Mouse (Mus musculus) adrenal gland, adult (tissue): ENCODE data around the gene Gm20388.

ENCODE experiments used
- DNase-seq, 2 experiments: peaks; one replicate each; pipeline ENCODE4 v3.0.0; 2022 to 2023; ENCODE audit warnings: low spot score in 1 of 2; ENCODE audit not compliant: inconsistent age in 2 of 2

The Gm20388 gene

DNA sequence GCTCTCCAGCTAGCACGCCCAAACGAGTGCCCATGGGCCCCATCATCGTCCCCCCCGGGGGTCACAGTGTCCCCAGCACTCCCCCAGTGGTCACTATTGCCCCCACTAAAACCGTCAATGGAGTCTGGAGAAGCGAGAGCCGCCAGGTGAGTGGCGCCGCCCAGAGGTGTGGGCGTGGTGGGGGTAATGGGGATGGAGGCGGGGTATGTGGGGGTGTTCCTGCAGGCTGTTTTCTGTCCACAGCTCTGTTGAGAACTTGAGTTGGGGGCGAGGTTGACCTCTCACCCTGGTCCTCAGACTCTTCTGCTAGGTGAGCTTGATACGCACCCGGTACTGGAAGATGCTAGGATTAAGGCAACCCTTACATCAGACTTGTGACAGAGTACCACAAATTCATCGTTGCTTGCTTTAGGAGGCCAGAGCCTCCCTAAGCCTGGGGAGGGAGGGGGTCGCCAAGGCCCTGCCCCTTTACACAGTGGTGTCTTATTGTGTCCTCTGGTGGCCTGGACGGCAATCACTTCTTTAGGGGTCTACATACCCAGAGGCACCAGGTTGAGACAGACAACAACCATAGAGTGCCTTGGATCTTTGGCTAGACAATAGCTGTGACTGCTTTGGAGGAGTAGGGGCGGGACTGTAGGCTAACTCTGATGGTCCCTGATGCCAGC, 652.2 kb downstream of the Gm20388 start:
- DNase-seq: no peak

DNA sequence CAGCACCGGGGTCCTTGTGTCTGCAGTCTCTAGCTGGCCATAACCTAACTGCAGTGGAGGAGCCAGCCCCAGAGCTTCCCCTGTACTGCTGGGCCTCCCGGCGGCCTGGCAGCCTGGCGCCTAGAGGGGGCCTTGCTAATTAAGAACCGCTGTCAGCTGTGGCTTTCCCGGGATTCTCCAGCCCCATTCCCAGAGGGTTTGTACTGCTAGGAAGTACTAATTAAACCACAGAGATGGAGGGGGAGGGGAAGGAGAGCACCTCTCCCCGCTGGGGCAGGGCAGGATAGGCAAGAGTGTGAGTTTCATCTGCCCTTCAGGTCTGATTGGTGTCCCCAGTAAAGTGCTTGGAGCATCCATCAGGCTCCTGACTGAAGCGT, 652.7 kb downstream of the Gm20388 start:
- DNase-seq: peak in 1 of 2 experiments; percentile 52

DNA sequence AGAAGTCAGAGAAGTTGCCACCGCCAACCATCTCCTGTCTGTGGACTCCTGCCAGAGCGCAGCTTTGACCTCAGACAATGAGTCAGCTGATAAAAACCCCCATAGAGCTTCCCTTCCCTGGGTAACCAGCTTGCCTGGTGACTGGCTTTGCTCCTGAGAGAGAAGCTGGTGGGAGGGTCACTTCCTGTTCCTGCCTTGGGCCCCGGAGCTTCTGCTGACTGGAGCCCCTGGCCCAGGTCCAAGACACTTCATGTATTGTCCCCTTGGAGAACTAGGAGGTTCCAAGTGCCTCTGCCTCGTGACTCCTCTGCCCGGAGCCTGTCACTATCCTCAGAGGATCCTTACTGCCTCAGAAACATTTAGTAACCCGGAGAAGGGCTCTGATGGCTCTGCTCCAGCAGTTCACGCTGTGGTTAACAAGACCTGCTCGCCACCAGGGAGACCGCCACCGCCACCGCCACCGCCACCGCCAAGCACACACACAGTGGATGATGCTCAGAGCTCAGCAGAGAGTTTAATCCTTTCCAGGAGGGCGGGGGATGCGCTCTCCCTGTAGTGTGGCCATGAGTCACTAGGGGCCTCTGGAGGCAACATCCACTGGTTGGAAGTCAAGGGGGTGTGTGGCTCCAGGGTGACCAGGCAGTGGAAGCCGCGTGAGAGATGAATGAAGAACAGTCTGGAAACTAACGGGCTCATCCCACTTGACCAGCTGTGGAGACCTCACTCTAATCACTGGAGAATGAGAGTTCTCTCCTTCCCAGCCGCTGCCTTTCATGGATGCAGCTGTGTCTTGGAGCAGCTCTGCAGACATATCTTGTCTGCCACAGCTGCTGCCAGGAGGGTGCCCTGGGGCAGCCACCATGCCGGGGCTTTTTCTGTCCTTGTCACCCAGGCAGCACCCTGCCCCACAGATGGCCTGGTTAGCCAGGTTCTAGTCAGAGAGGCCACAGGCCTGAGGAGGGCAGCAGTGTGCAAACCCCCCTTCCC, 653.5 kb downstream of the Gm20388 start:
- DNase-seq: peak; percentile 94 to 96

DNA sequence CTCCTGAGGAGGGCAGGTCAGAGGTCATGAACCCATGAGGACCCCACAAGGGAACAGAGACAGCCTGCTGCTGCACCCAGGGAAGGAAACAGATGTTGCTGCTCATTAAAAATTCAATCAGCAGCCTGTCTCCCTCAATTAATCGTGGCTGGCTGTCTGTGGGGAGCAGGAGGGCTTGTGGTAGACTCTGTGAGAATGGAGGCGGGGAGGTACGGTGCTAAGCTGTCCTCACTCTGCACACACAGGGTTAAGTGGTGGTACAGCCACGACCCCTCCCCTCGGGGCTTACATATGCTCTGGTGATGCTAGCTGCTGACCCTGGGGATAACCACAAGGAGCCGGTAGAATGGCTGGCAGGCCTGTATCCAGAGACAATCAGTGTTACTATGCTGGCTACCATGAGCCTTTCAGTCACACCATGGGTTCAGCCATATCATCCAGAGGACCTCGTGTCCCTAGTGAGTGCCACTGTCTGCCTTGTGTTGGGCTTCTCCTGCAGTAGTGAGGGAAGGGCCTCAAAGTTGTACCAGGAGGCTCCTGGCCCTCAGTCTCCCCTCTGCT, 654.6 kb downstream of the Gm20388 start:
- no peak for DNase-seq

DNA sequence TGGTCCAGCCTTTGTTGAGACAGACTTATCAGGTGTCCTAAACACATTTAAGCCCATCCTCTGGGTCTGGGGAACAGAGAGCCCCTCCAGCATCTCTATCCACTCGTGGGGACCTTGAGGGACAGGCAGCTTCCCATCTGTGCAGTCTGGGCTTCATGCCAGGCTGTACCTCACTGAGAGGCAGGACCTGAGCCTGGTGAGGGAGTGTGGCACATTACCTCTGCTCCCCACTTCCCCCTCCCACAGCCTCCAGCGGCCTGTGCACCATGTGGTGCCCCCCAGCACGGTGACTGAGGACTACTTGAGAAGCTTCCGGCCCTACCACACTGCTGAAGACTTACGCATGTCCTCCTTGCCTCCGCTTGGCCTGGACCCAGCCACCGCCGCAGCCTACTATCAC, 656.0 kb downstream of the Gm20388 start:
- no peak for DNase-seq

DNA sequence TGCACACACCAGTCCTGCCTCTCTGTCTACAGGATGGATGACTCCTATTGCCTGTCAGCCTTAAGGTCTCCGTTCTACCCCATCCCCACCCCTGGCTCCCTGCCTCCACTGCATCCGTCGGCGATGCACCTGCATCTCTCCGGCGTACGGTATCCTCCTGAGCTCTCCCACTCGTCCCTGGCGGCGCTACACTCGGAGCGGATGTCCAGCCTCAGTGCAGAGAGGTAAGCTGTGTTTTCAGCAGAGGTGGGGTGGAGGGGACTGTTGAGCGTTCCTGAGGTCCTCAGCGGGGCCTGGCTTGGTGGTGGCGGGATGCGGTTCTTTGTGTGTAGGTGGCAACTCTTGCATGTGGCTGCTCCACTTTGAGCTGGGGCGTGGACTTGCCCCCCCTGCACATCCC, 657.1 kb downstream of the Gm20388 start:
- no peak for DNase-seq

DNA sequence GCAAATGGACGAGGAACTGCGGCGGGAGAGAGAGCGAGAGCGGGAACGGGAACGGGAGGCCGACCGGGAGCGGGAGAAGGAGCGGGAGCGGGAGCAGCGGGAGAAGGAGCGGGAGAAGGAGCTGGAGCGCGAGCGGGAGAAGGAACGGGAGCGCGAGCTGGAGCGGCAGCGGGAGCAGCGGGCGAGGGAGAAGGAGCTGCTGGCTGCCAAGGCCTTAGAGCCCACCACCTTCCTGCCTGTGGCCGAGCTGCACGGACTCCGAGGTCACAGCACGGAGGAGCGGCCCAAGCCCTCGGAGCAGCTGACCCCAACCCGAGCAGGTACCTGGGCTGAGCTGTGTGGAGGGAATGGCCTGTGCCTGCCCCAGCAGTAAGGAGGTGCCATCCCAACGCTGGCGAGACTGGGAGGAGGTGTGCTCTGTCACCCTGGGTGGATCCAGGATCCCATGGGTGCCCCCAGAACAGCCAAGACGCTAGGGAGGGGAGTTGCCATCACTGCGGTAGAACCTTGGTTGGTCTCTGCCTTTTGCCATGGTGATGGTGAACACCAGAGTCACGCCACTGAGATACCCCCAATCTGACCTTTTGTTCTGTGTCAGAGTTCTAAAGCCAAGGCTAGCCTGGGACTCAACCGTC, 657.6 kb downstream of the Gm20388 start:
- no peak for DNase-seq

DNA sequence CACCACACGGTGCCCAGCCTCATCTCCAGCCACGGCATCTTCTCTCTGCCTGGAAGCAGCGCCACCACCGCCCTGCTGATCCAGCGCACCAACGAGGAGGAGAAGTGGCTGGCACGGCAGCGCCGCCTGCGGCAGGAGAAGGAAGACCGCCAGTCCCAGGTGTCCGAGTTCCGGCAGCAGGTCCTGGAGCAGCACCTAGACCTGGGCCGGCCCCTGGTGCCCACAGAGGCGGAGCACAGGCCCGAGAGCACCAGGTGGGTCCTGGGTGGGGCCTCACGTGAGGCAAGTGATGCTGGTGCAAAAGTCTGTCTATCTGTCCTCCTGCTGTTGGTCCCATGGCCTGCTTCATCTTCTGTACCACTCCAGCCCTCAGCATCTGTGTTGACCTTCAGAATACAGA, 658.5 kb downstream of the Gm20388 start:
- no peak for DNase-seq

DNA sequence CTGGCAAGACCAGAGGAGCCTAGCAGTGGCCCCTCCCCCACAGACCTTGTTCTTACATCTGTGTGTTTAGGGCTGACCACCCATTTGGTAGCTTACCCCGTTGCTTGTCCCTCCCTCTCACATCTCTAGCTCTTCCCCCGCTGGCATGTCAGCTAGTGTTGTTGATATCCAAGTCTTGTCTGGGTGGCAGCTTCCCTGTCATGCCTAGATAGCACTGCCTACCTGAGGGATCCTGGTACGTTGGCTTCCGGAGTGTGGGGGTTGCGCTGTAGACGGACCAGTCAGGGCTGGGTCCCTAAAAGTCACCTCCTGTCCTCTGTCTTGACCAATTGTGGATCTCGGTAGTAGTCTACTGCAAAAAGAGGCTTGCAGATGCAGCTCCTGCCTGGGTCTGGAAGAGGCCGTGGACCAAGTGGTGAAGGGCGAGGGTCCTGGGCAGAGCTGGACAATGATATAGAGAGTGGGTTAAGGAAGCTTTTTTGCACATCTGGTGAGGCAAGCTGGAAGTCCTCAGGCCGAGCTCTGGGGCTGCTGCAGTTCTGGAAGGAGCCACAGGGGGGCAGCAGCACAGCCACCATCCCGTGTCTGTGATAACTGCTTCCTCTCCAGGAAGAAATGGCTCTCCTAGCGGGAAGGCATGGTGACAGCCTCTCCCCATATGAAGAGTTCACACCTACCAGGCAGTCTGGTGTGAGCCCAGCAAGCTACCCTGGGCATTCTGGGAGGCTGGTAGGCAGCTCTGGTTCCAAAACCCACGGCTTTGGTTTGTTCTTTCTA, 659.5 kb downstream of the Gm20388 start:
- DNase-seq: peak; percentile 73 to 90

DNA sequence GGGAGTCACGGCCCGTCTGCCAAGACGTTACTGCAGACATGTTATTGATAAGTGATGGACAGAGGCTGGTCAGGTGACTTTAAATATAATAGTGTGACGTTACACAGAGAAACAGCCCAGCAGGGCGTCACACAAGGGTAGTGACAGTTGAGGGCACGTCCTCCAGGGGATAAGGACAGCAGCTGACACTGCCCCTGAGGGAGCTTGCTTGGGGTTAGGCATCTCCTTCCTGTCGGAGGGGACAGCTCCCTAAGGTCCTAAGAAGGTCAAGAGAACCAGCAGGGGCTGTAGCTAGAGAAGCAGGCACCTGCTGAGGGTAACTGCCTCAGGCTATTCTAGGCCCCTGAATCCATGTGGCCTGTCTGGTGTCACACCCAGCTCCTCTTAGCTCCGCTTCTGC, 660.9 kb downstream of the Gm20388 start:
- DNase-seq: no peak

DNA sequence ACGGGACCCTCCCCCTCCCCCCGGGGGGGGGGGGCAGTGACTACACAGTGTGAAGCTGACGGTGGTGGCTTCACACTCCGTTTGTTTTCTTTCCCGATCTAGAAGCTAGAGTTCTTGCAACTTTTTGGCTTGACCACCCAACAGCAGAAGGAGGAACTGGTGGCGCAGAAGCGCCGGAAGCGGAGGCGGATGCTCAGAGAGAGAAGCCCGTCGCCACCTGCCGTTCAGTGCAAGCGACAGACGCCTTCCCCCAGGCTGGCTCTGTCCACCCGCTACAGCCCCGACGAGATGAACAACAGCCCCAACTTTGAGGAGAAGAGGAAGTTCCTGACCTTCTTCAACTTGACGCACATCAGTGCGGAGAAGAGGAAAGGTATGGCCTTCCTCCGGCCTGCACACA, 661.9 kb downstream of the Gm20388 start:
- no peak for DNase-seq

DNA sequence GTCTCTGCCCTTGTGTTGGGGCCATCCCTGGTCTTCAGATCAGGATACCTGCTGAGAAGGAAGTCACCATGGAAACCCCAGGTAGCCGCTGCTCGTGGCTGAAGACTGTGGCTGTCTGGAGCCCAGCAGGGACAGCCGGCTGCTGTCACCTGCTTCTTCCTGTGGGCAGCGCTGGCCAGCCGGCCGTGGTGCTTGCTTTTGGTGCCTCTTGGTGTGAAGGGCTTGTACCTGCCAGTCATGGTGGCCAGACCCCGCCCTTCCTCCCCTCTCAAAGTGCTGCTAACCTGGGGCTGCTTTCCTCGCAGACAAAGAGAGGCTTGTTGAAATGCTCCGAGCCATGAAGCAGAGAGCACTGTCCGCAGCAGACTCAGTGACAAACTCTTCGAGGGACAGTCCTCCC, 663.2 kb downstream of the Gm20388 start:
- DNase-seq: no peak

DNA sequence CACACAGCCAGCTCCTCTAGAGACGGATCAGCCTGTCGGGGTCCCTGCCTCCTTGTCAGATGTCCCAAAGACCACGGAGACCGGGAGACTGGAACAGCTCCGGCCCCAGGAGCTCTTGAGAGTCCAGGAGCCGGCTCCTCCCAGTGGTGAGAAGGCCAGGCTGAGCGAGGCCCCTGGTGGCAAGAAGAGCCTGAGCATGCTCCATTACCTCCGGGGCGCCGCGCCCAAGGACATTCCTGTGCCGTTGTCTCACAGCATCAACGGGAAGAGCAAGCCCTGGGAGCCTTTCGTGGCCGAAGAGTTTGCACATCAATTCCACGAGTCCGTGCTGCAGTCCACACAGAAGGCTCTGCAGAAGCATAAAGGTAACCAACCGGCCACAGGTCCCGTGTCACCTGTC, 664.3 kb downstream of the Gm20388 start:
- DNase-seq: peak in 1 of 2 experiments; percentile 70

DNA sequence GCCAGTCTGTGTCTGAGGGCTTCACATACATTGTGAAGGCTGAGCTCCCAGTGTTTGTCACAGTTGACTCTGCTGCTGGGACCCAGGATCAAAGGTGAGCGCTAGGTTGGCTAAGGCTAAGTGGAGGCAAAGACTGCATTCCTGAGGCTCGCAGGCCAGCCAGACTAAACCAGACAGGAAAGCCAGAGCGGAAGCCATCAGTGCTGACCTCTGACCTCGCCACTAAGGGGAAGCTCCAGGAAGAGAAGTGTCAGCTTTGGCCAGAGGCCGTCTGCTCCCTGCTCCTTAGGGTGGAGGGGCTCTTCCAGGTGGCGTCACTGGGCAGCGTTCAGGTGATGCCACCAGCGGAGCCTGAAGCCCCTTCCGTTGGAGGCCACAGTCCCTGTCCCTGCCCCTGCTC, 665.2 kb downstream of the Gm20388 start:
- DNase-seq: no peak

DNA sequence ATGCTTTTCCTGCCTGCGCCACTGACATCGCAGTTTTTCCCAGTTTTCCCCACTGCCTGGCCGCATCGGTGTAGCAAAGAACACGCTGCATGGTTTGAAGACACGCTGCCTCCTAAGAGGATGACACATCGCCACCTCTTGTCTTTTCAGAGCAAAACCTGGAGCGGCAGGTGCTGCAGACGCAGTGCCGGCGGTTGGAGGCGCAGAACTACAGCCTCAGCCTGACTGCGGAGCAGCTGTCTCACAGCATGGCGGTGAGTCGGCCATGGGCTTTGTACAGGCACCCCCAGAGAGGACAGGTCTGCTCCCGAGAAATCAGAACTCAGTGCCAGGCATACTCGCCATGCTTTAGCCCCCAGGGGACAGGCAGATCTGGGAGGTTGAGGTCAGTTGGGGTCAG, 667.2 kb downstream of the Gm20388 start:
- DNase-seq: no peak

DNA sequence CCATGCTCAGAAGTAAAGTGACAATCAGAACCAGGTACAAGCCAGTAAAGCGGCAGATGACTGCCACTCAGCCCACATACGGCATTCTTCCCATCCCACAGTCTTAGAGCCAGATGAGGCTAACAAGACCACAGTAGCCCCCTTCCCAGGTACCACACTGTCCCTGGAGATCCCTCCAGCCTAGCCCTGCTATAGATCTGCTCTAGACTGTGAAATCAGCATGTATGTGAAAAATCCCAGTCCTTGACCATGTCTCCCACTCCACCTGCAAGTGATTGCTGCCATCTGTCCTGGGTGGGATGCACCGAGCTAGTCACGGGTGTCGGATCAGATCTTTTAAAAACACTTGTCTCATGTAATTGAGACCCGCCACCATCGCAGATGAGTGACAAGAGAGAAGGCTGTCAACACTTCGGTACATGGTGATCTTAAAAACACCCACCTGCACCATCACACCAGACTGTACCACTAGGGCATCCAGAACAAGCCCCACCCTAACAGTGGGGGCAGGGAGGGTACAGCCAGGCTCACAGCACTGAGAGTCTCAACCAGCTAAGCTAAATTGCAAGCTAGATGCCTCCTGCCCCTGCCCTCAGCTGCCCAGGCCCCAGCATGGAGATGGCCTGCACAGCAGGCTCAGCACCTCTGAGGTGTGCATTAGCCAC, 669.8 kb downstream of the Gm20388 start:
- DNase-seq: no peak

DNA sequence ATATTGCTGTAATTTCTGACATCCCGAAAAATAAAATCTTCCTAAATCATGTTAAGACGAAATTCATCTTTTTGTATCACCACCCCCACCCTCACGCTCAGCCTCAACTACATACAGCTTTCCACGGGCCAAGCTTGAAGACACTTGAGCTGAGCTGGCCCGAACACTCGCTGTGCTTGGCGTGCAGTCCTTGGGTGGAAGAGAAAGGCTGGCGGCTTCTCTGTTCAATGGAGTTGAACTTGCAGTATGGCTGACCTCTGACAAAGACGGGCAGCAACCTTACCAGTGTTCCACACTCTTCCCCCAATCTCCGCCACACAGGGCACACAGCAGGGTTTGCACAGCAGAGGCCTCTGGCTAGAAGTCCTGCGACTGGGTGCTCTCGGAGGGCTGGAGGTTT, 670.7 kb downstream of the Gm20388 start:
- DNase-seq: no peak

DNA sequence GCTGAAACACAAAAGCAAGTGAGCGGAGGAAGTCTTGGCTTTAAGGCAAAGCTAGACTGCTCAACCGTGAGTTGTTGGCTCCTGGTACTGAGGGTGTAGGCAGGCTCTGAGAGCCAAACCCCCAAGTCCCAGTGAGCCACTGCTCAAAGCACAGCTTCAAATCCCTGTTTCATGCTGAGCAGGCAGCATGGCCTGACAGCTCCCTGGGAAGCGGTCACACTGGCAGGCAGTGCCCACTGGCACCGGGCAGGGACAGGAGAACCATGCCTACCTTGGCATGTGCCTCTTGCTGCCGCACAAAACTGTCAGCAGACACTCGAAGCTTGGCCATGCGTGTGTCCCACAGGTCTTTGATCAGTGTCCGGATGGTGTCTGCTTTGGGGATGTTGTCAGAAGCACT, 671.2 kb downstream of the Gm20388 start:
- DNase-seq: no peak

DNA sequence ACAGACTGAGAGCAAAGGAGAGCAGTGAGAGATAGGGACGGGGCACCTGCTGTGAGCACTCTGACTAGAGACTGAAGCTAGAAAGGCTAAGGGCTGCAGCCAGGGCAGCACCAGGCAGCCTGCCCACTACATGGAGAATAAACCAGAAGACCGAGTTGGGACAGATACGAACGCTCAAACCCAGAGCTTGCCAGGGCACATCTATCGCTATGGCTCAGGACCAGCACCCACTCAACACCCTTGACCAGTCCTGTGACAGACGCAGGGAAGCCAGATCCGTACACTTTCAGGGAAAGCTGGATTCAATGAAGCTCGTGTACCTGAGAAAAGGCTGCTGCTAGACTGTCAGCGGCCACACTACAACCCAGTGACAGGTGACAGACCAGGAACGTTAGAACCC, 674.9 kb downstream of the Gm20388 start:
- DNase-seq: no peak
